Mouse (Mus musculus) midbrain, embryonic 11.5 days (tissue): Measurements from ENCODE around the gene Akap6. TPM values are rescaled to one million over a fixed set of nuclear protein-coding genes. Genes with fewer than 3 reads are reported as not detected.

Experiments used
- ATAC-seq: fragments of 200-750 bp; cut with Nextera tagmentation; 2 replicates; pipeline ENCODE4 v1.8.0; 2017; ENCODE audit warnings: moderate TSS enrichment, moderate library complexity; ENCODE audit not compliant: low FRiP score
- DNase-seq: peaks from one replicate; pipeline ENCODE4 v3.0.0; 2015; ENCODE audit warnings: low spot score; ENCODE audit errors: missing footprints
- H3K27ac ChIP-seq: fragments of 300-500 bp; sonication (generic); 2 replicates; pipeline ENCODE4 v1.5.1; 2014; ENCODE audit warnings: low read depth, low read length
- H3K27me3 ChIP-seq: fragments of 300-500 bp; sonication (generic); 2 replicates; pipeline ENCODE4 v1.6.1; 2014; ENCODE audit warnings: mild to moderate bottlenecking, low read length, moderate library complexity, mixed read lengths; ENCODE audit not compliant: control insufficient read depth, insufficient read depth
- H3K36me3 ChIP-seq: fragments of 300-500 bp; sonication (generic); 2 replicates; pipeline ENCODE4 v1.6.1; 2014; ENCODE audit warnings: mild to moderate bottlenecking, low read length, moderate library complexity, mixed read lengths; ENCODE audit not compliant: control insufficient read depth, insufficient read depth
- H3K4me1 ChIP-seq: fragments of 300-500 bp; sonication (generic); 2 replicates; pipeline ENCODE4 v1.6.1; 2014; ENCODE audit warnings: low read length; ENCODE audit not compliant: control insufficient read depth, insufficient read depth
- H3K4me2 ChIP-seq: fragments of 300-500 bp; sonication (generic); 2 replicates; pipeline ENCODE4 v1.6.1; 2014; ENCODE audit warnings: mild to moderate bottlenecking, moderate library complexity
- H3K4me3 ChIP-seq: fragments of 300-500 bp; sonication (generic); 2 replicates; pipeline ENCODE4 v1.5.1; 2014; ENCODE audit warnings: low read depth, low read length
- H3K9ac ChIP-seq: fragments of 300-500 bp; sonication (generic); 2 replicates; pipeline ENCODE4 v1.6.1; 2014; ENCODE audit warnings: low read length
- H3K9me3 ChIP-seq: fragments of 300-500 bp; sonication (generic); 2 replicates; pipeline ENCODE4 v1.6.1; 2016; ENCODE audit warnings: low read length; ENCODE audit not compliant: control insufficient read depth
- WGBS: fragments of 180-500 bp; shearing (Covaris S2); extraction: QIAGEN DNeasy Blood & Tissue Kit; methylation state at CpG from one replicate; pipeline ENCODE4 v1.1.7; 2014; 5-methylcytosine and 5-hydroxymethylcytosine counted together
- polyA plus RNA-seq: library from polyadenylated mRNA; unstranded; fragments of >200 nt; fragmentation: Nextera tagmentation; extraction: Ambion mirVana; gene quantifications from 2 replicates; pipeline ENCODE4 v1.2.1, GENCODE M21; 2014

The Akap6 gene
- polyA plus RNA-seq, 1 experiment from 2014 or later: 16.5 TPM

- Histone ChIP-seq H3K9ac (peak overlapping the region; percentile 13; the same call in 1 of the 2 replicates), H3K4me3 (no peak overlapping the region), H3K36me3 (no peaks in the 10 kb centered on the region), H3K4me2 (no peak overlapping the region; the same call in 1 of the 2 replicates), H3K9me3 (no peaks in the 10 kb centered on the region), H3K27me3 (no peaks in the 10 kb centered on the region), H3K4me1 (peaks cover 23% of the 10 kb centered on the region), H3K27ac (no peak overlapping the region)
- ATAC-seq (peak; percentile 90), DNase-seq (peak; percentile 89)
- 10% methylated on average over 8 of the region's 8 CpGs for WGBS
Observed at GRCm38 (mm10) chr12:52790350-52790768, 91.2 kb downstream of the Akap6 start.

DNA sequence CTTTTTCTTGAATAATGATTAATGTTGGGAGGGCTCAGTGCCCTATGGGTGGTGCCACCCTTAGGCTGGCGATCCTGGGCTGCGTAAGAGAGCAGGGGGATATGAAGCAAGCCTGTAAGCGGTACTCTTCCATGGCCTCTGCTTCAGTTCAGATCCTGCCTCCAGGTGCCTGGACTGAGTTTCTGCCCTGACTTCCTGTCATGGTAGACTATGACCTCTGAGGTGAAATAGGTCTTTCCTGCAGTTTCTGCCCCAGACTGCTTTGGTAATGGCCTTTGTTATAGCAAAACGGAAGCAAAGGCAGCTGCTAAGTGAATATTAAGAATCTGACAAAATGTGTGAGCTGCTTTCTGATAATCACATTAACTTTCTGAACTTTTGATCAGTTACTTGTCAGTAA lies 94.9 kb downstream of the Akap6 start:
- ATAC-seq (no peak), DNase-seq (no peak)
- Histone ChIP-seq H3K36me3 (no peaks in the 10 kb centered on the region), H3K4me3 (no peak overlapping the region), H3K27me3 (no peaks in the 10 kb centered on the region), H3K4me2 (no peak overlapping the region), H3K9me3 (no peaks in the 10 kb centered on the region), H3K9ac (no peak overlapping the region), H3K4me1 (peaks cover 27% of the 10 kb centered on the region), H3K27ac (no peak overlapping the region)
- 88% methylated on average over 4 of the region's 4 CpGs for WGBS

GRCm38 (mm10) chr12:52795551-52796470 lies 96.6 kb downstream of the Akap6 start:
- no peak overlapping the region for H3K27ac ChIP-seq
- no peak overlapping the region for H3K9ac ChIP-seq
- ATAC-seq: no peak
- no peak overlapping the region for H3K4me2 ChIP-seq
- H3K9me3 ChIP-seq: no peaks in the 10 kb centered on the region
- DNase-seq: no peak
- H3K36me3 ChIP-seq: no peaks in the 10 kb centered on the region
- no peaks in the 10 kb centered on the region for H3K27me3 ChIP-seq
- 91% methylated on average over 18 of the region's 18 CpGs for WGBS
- H3K4me1 ChIP-seq: peaks cover 14% of the 10 kb centered on the region
- no peak overlapping the region for H3K4me3 ChIP-seq

DNA sequence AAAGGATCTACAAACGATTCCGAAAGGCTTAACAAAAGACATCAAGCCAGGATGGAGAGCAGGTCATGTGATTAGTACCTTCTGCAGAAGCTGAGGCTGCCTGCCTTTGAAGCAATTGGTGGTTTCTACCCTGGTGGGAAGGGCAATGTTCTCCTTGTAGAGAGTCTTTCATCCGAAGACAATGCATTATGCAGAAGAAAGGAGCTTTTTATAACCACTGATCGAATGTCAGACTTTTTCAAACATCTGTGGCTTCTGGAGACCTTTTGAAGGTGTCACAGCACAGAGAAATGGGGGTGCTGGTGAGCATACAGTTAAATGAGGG lies 97.2 kb downstream of the Akap6 start:
- H3K9me3 ChIP-seq: no peaks in the 10 kb centered on the region
- DNase-seq: no peak
- no peaks in the 10 kb centered on the region for H3K27me3 ChIP-seq
- no peak overlapping the region for H3K4me3 ChIP-seq
- no peak for ATAC-seq
- H3K9ac ChIP-seq: no peak overlapping the region
- peaks cover 8% of the 10 kb centered on the region for H3K4me1 ChIP-seq
- no peaks in the 10 kb centered on the region for H3K36me3 ChIP-seq
- WGBS: 39% methylated on average over 4 of the region's 4 CpGs
- H3K27ac ChIP-seq: no peak overlapping the region
- no peak overlapping the region for H3K4me2 ChIP-seq

GRCm38 (mm10) chr12:52799717-52800116 lies 100.5 kb downstream of the Akap6 start:
- 94% methylated on average over 9 of the region's 9 CpGs for WGBS
- Histone ChIP-seq H3K9me3 (no peaks in the 10 kb centered on the region), H3K4me2 (no peak overlapping the region), H3K4me3 (no peak overlapping the region), H3K36me3 (no peaks in the 10 kb centered on the region), H3K4me1 (peaks cover 3% of the 10 kb centered on the region; the same call in 1 of the 2 replicates), H3K9ac (no peak overlapping the region), H3K27ac (no peak overlapping the region), H3K27me3 (no peaks in the 10 kb centered on the region)
- no peak for ATAC-seq
- no peak for DNase-seq

- Histone ChIP-seq H3K36me3 (no peaks in the 10 kb centered on the region), H3K9me3 (no peaks in the 10 kb centered on the region), H3K27me3 (no peaks in the 10 kb centered on the region), H3K4me3 (no peak overlapping the region), H3K27ac (no peak overlapping the region), H3K4me2 (no peak overlapping the region), H3K9ac (no peak overlapping the region), H3K4me1 (no peaks in the 10 kb centered on the region)
- 78% methylated on average over 3 of the region's 3 CpGs for WGBS
- DNase-seq (no peak), ATAC-seq (no peak)
Observed at GRCm38 (mm10) chr12:52806273-52806672, 107.1 kb downstream of the Akap6 start.

- WGBS: 69% methylated on average over 7 of the region's 7 CpGs
- H3K9me3 ChIP-seq: peaks cover 3% of the 10 kb centered on the region; the same call in 1 of the 2 replicates
- no peak overlapping the region for H3K27ac ChIP-seq
- no peaks in the 10 kb centered on the region for H3K27me3 ChIP-seq
- H3K36me3 ChIP-seq: no peaks in the 10 kb centered on the region
- no peak overlapping the region for H3K9ac ChIP-seq
- ATAC-seq (no peak), DNase-seq (no peak)
- H3K4me2 ChIP-seq: no peak overlapping the region
- no peak overlapping the region for H3K4me3 ChIP-seq
- H3K4me1 ChIP-seq: no peaks in the 10 kb centered on the region
Observed at GRCm38 (mm10) chr12:52818588-52818987, 119.4 kb downstream of the Akap6 start.

DNA sequence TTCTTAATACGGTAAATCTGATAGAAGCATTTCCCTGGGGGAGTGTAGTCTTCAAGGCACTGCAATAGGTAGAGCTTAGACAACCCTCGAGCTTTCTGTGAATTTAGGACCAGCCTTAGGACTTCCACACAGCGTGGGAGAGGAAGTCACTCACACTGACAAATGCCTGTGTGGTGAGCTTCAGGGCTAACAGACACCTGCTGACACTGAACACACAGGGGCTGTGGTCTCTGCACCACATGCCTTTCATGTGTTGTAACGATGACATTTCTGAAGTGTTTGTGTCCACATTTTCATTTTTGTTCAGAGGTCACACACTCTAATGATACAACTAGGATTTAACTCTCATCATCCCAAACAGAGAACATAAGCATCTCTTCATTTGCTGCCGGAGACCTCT lies 125.6 kb downstream of the Akap6 start:
- Histone ChIP-seq H3K27me3 (no peaks in the 10 kb centered on the region), H3K27ac (no peak overlapping the region), H3K4me1 (no peaks in the 10 kb centered on the region), H3K36me3 (no peaks in the 10 kb centered on the region), H3K4me3 (no peak overlapping the region), H3K9ac (no peak overlapping the region), H3K9me3 (peaks cover 3% of the 10 kb centered on the region; the same call in 1 of the 2 replicates), H3K4me2 (no peak overlapping the region)
- ATAC-seq: no peak
- peak; percentile 65 for DNase-seq
- 94% methylated on average over 5 of the region's 5 CpGs for WGBS

DNA sequence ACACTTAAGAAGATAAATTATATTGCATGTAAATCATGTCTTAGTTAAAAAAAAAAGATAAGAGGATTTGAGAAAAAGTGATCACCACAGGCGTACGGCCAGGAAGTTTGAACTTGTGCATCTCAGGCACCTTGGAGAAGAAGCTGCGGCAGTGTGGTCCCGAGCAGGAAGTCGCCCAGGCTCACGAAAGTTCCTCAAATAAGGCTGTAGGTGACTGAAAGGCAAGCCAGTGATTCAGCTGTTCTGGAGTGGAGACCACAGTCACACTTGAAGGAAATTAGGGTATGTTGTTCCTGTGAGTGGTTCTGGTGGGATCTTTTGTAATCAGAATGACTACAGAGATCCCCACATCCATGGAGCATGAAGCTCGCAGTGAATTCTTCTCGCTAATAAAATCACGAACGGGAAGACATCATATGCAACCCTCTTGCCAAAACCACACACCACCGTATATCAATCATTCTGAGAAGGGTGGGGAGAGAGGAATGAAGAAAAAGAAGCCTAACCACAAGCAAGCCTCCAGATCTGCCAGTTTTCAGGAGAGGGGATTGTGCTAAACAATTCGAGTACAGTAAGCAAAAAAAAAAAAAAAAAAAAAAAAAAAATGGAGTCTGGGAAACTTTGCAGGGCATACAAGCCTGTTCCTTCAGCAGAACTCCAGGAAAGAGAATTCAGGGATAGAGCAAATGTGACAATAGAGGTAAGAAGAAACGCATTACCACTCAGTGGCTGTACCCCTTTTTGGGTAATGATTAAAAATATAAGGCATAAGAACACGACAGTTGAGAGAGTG lies 130.0 kb downstream of the Akap6 start:
- no peaks in the 10 kb centered on the region for H3K36me3 ChIP-seq
- H3K4me3 ChIP-seq: no peak overlapping the region
- no peak overlapping the region for H3K27ac ChIP-seq
- no peaks in the 10 kb centered on the region for H3K27me3 ChIP-seq
- no peak overlapping the region for H3K9ac ChIP-seq
- no peak overlapping the region for H3K4me2 ChIP-seq
- peaks cover 8% of the 10 kb centered on the region for H3K4me1 ChIP-seq
- H3K9me3 ChIP-seq: no peaks in the 10 kb centered on the region
- 86% methylated on average over 14 of the region's 14 CpGs for WGBS
- peak; percentile 35 for DNase-seq
- ATAC-seq: no peak
